Mouse (Mus musculus) adrenal gland, postnatal 25 days (tissue): ENCODE data around the gene Zfp296. TPM values are rescaled to one million over a fixed set of nuclear protein-coding genes. Genes with fewer than 3 reads are reported as not detected.
A peak's percentile ranks its signal among the peaks of the same experiment; 100 is the strongest.
"Not testable (repeated sequence)": the region's sequence is repeated elsewhere in the genome, so short reads cannot be mapped to it uniquely, and the experiment has no call there.

Experiments used
- DNase-seq: peaks from one replicate; pipeline ENCODE4 v3.0.0; 2021; ENCODE audit warnings: mixed read lengths
- total RNA-seq: library from RNA; stranded (reverse); gene quantifications from 2 replicates; pipeline ENCODE4 v1.2.3, GENCODE M21; 2021

Gene Zfp296
- total RNA-seq, 1 experiment from 2014 or later, result 0.73 TPM

- DNase-seq, result no peak
Measured at GRCm38 (mm10) chr7:19562643-19563410, 14.3 kb upstream of the Zfp296 start, which contains the start of gene Ppp1r37. TSS of gene Ppp1r37 (minus strand) at chr7:19563076.

- no peak for DNase-seq
Measured at GRCm38 (mm10) chr7:19563884-19564283, 13.2 kb upstream of the Zfp296 start.

GRCm38 (mm10) chr7:19564455-19564854, 12.6 kb upstream of the Zfp296 start:
- DNase-seq, result no peak

GRCm38 (mm10) chr7:19565803-19566202, 11.3 kb upstream of the Zfp296 start:
- no peak for DNase-seq

- no peak for DNase-seq
Measured at GRCm38 (mm10) chr7:19567426-19567825, 9.7 kb upstream of the Zfp296 start.

- no peak for DNase-seq
Measured at GRCm38 (mm10) chr7:19569647-19570046, 7.4 kb upstream of the Zfp296 start.

- peak; percentile 83 for DNase-seq
Measured at GRCm38 (mm10) chr7:19572926-19573775, 3.9 kb upstream of the Zfp296 start.

GRCm38 (mm10) chr7:19573776-19574140, 3.3 kb upstream of the Zfp296 start:
- DNase-seq, result no peak

- DNase-seq, result no peak
Measured at GRCm38 (mm10) chr7:19575559-19575958, 1.5 kb upstream of the Zfp296 start.

GRCm38 (mm10) chr7:19577877-19578414, 859 bp downstream of the Zfp296 start:
- DNase-seq, result no peak

- no peak for DNase-seq
Measured at GRCm38 (mm10) chr7:19578436-19578835, 1.3 kb downstream of the Zfp296 start.

GRCm38 (mm10) chr7:19579751-19580150, 2.7 kb downstream of the Zfp296 start:
- no peak for DNase-seq

GRCm38 (mm10) chr7:19580634-19581033, 3.5 kb downstream of the Zfp296 start:
- DNase-seq, result no peak

GRCm38 (mm10) chr7:19586269-19586668, 9.2 kb downstream of the Zfp296 start:
- DNase-seq, result no peak

- DNase-seq, result peak; percentile 62
Measured at GRCm38 (mm10) chr7:19589207-19589606, 12.1 kb downstream of the Zfp296 start.

GRCm38 (mm10) chr7:19589917-19590316, 12.8 kb downstream of the Zfp296 start:
- DNase-seq, result peak; percentile 63

- DNase-seq, result no peak
Measured at GRCm38 (mm10) chr7:19593061-19593730, 16.1 kb downstream of the Zfp296 start.

GRCm38 (mm10) chr7:19600562-19600961, 23.5 kb downstream of the Zfp296 start:
- no peak for DNase-seq

- DNase-seq, result no peak
Measured at GRCm38 (mm10) chr7:19603055-19603454, 26.0 kb downstream of the Zfp296 start.

GRCm38 (mm10) chr7:19603849-19604605, 26.9 kb downstream of the Zfp296 start, which contains the start of gene Clasrp:
TSS of gene Clasrp (minus strand) at chr7:19604486.
- peak; percentile 97 for DNase-seq

GRCm38 (mm10) chr7:19604606-19605214, 27.6 kb downstream of the Zfp296 start:
- not testable (repeated sequence) for DNase-seq
